Mouse (Mus musculus) neural tube, embryonic 12.5 days (tissue): ENCODE data around the gene Nr1d2. TPM values are rescaled to one million over a fixed set of nuclear protein-coding genes. Genes with fewer than 3 reads are reported as not detected.
"Not testable (repeated sequence)": the region's sequence is repeated elsewhere in the genome, so short reads cannot be mapped to it uniquely, and the experiment has no call there.

Source experiments
- ATAC-seq: fragments of 200-750 bp; cut with Nextera tagmentation; 2 replicates; pipeline ENCODE4 v1.8.0; 2017; ENCODE audit warnings: low read depth, mild to moderate bottlenecking, moderate TSS enrichment, moderate library complexity; ENCODE audit not compliant: low FRiP score
- H3K27ac ChIP-seq: fragments of 300-500 bp; sonication (generic); 2 replicates; pipeline ENCODE4 v1.5.1; 2016
- H3K27me3 ChIP-seq: fragments of 300-500 bp; sonication (generic); replicated peaks from 2 replicates; pipeline ENCODE4 v1.6.1; 2016; ENCODE audit warnings: mild to moderate bottlenecking
- H3K36me3 ChIP-seq: fragments of 300-500 bp; sonication (generic); 2 replicates; pipeline ENCODE4 v1.6.1; 2016; ENCODE audit warnings: mild to moderate bottlenecking
- H3K4me1 ChIP-seq: fragments of 300-500 bp; sonication (generic); 2 replicates; pipeline ENCODE4 v1.6.1; 2016
- H3K4me2 ChIP-seq: fragments of 300-500 bp; sonication (generic); replicated peaks from 2 replicates; pipeline ENCODE4 v1.6.1; 2016; ENCODE audit warnings: mild to moderate bottlenecking
- H3K4me3 ChIP-seq: fragments of 300-500 bp; sonication (generic); 2 replicates; pipeline ENCODE4 v1.5.1; 2016
- H3K9ac ChIP-seq: fragments of 300-500 bp; sonication (generic); 2 replicates; pipeline ENCODE4 v1.6.1; 2016; ENCODE audit warnings: mild to moderate bottlenecking
- H3K9me3 ChIP-seq: fragments of 300-500 bp; sonication (generic); 2 replicates; pipeline ENCODE4 v1.6.1; 2016; ENCODE audit warnings: mild to moderate bottlenecking
- WGBS: fragments of 180-500 bp; shearing (Covaris S2); methylation state at CpG from one replicate; pipeline ENCODE4 v1.1.7; 2016; 5-methylcytosine and 5-hydroxymethylcytosine counted together
- polyA plus RNA-seq: library from polyadenylated mRNA; unstranded; fragments of >200 nt; fragmentation: Nextera tagmentation; extraction: Ambion mirVana; gene quantifications from 2 replicates; pipeline ENCODE4 v1.2.1, GENCODE M21; 2016

Gene Nr1d2
- polyA plus RNA-seq, 1 experiment from 2014 or later: 4.8 TPM

DNA sequence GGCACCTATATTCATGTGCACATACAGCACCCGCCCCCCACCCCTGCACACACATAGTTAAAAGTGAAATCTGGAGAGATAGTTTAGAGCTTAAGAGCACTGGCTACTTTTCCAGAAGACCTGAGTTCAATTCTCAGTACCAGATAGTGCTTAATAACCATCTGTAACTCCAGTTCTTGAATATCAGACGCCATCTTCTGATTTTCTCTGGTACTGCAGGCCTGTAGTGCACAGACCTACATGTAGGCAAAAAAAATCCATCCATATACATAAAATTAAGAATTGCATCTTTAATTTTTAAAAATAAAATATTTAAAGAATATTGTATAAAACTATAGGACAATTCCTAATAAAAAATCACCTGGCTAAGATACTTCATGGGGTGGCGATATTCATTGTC lies 22.3 kb upstream of the Nr1d2 start:
- Histone ChIP-seq H3K27ac (no peak overlapping the region), H3K9ac (no peak overlapping the region), H3K9me3 (no peaks in the 10 kb centered on the region), H3K4me3 (no peak overlapping the region), H3K36me3 (peaks cover 9% of the 10 kb centered on the region; the same call in 1 of the 2 replicates), H3K4me1 (no peaks in the 10 kb centered on the region), H3K4me2 (no peak overlapping the region), H3K27me3 (no peaks in the 10 kb centered on the region)
- ATAC-seq: no peak
- WGBS: 84% methylated on average over 3 of the region's 3 CpGs

DNA sequence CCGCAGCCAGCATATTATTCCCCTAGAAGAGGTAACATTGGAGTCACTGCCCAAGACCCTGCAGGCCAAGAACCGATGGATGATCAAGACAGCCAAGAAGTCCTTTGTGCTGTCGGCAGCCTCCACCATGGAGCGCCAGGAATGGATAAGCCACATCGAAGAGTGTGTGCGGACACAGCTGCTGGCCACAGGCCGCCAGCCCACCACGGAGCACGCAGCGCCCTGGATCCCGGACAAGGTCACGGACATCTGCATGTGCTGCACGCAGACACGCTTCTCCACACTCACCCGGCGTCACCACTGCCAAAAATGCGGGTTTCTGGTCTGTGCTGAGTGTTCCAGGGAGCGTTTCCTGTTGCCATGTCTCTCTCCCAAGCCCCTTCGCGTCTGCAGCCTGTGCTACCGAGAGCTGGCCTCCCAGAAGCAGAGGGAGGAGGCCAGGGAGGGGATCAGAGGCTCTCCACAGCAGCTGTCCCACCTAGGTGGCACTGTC lies 3.8 kb upstream of the Nr1d2 start:
- ATAC-seq: no peak
- H3K36me3 ChIP-seq: no peaks in the 10 kb centered on the region
- H3K9ac ChIP-seq: no peak overlapping the region
- 89% methylated on average over 21 of the region's 21 CpGs for WGBS
- no peaks in the 10 kb centered on the region for H3K4me1 ChIP-seq
- no peak overlapping the region for H3K4me3 ChIP-seq
- no peak overlapping the region for H3K4me2 ChIP-seq
- no peaks in the 10 kb centered on the region for H3K9me3 ChIP-seq
- no peak overlapping the region for H3K27ac ChIP-seq
- no peaks in the 10 kb centered on the region for H3K27me3 ChIP-seq

DNA sequence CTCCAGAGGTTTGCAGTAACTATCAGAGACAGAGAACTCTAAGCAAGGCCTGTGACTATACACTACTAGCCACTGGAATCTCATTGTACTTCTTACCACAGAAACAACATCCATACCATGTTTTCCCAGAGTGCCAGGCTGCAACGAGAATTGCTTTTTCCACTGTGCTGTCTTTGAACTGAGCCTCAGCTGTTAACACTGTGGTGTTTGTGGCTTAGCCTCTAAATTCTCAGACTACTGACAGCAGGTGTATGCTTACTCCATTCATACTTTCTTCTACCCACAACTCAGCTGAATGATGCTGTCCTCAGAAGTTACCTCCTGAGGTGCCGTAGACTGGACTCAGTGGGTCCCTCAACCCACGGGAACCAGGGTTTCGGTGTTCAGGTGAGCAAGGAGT lies 2.9 kb upstream of the Nr1d2 start:
- WGBS: 92% methylated on average over 4 of the region's 4 CpGs
- no peaks in the 10 kb centered on the region for H3K27me3 ChIP-seq
- no peak overlapping the region for H3K4me3 ChIP-seq
- no peak for ATAC-seq
- H3K27ac ChIP-seq: no peak overlapping the region
- H3K36me3 ChIP-seq: no peaks in the 10 kb centered on the region
- no peaks in the 10 kb centered on the region for H3K9me3 ChIP-seq
- H3K9ac ChIP-seq: no peak overlapping the region
- H3K4me1 ChIP-seq: no peaks in the 10 kb centered on the region
- no peak overlapping the region for H3K4me2 ChIP-seq

DNA sequence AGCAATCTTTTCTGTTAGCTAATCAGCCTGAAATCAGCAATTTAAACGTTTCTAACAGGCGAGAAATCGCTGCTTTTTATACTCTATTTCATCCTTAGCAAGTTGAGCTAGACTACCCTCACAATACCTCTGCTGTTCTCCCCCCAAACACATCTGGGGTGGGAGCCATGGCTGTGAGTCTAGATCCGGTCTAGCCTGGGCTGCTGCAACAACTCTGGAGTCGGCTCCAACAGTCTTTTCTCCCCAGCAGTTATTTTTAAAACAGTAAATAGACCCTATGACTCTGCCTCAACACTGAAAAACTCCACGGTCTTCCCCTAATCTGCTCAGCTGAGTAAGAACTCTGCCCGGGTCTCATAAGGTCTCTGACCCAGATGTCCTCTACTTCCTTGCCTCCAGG lies 1.2 kb upstream of the Nr1d2 start:
- Histone ChIP-seq H3K4me2 (no peak overlapping the region), H3K36me3 (no peaks in the 10 kb centered on the region), H3K4me1 (no peaks in the 10 kb centered on the region), H3K27ac (no peak overlapping the region), H3K9me3 (no peaks in the 10 kb centered on the region), H3K4me3 (no peak overlapping the region), H3K27me3 (no peaks in the 10 kb centered on the region), H3K9ac (no peak overlapping the region)
- 71% methylated on average over 7 of the region's 7 CpGs for WGBS
- no peak for ATAC-seq

DNA sequence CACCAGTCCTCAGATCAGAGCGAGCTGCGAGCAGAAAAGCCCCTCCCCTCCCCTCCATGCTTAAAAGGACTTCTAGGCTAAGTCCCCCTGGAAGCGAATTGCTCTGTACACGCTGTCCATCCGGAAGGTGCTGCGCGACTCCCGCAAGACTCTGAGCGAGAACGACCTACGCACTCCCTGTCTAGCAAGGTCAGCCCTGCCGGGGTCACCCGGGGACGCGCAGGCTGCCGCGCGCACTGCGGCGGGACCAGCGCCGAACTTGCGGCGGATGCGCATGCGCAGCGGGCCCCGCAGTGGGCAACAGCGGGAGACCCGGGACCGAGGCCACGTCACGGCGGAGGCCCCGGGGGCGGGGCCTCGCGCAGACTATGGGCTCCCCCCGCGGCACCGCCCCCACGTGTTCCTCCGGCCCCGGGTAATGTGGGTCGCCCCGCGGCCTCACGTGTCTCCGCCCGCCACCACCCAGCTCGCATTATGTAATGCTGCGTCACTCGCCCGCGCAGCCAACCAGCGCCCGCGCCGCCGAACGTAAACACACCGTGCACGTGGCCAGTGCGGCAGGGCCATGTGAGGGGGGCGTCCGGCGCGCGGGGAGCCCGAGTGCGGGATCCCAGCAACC lies 687 bp downstream of the Nr1d2 start:
- Histone ChIP-seq H3K4me2 (peak overlapping the region; percentile 73), H3K27ac (peak overlapping the region; percentile 39; the same call in 1 of the 2 replicates), H3K9me3 (no peaks in the 10 kb centered on the region), H3K4me1 (no peaks in the 10 kb centered on the region), H3K9ac (peak overlapping the region; percentile 63), H3K36me3 (no peaks in the 10 kb centered on the region), H3K4me3 (peak overlapping the region; percentile 79), H3K27me3 (no peaks in the 10 kb centered on the region)
- peak; percentile 96 for ATAC-seq
- under 1% methylated on average over 61 of the region's 71 CpGs for whole genome bisulfite sequencing

DNA sequence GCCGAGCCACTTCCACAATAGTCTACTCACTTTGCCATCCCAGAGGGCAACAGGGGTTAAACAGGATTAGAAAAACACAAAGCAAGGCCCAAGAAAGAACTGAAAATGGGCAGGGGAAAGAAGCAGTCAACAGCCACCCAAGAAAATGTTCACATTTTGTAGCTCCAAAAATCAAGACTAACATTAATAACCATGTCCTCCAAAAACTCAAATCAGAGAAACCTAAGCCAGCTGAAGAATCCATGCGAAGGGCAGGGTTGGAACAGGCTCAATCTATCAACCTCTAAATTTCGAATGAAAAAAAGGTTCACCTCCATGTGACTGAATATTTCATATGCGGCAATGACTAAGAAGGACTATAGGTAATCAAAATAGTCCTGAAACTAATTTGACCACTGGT lies 1.5 kb downstream of the Nr1d2 start:
- no peak for ATAC-seq
- no peak overlapping the region for H3K4me3 ChIP-seq

DNA sequence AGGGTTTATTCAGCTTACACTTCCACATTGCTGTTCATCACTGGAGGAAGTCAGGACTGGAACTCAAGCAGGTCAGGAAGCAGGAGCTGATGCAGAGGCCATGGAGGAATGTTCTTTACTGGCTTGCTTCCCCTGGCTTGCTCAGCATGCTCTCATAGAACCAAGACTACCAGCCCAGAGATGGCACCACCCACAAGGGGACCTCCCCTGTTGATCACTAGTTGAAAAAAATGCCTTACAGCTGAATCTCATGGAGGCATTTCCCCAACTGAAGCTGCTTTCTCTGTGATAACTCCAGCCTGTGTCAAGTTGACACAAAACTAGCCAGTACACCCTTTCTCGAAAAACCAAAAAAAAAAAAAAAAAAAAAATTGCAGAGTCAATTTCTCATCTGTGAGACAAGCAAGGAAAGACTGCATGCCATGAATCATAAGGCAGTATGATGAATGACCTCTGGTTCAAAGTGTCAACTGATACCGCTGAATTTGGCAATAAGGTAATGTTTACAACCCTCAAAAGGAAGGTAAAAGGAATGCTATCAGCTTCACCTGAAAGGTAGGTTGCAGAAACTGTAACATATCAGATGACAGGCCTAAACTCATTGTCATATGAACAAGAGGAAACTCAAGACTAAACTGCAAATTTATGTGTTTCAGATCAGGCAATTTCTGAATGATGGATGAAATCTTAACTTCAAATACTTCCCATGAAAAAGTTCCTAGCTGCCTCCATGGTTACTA lies 2.3 kb downstream of the Nr1d2 start:
- not testable (repeated sequence) for ATAC-seq, H3K27ac ChIP-seq, H3K4me2 ChIP-seq, H3K9me3 ChIP-seq, H3K4me1 ChIP-seq, H3K4me3 ChIP-seq, H3K9ac ChIP-seq, H3K27me3 ChIP-seq, H3K36me3 ChIP-seq
- 90% methylated on average over 2 of the region's 2 CpGs for WGBS

More for the DNA sequence above, 1.5 kb downstream of the Nr1d2 start:
- Histone ChIP-seq H3K9ac (no peak overlapping the region), H3K27ac (no peak overlapping the region), H3K4me1 (no peaks in the 10 kb centered on the region), H3K36me3 (no peaks in the 10 kb centered on the region), H3K27me3 (no peaks in the 10 kb centered on the region), H3K9me3 (no peaks in the 10 kb centered on the region), H3K4me2 (peak overlapping the region; percentile 73)
- WGBS: 72% methylated on average over 4 of the region's 4 CpGs

DNA sequence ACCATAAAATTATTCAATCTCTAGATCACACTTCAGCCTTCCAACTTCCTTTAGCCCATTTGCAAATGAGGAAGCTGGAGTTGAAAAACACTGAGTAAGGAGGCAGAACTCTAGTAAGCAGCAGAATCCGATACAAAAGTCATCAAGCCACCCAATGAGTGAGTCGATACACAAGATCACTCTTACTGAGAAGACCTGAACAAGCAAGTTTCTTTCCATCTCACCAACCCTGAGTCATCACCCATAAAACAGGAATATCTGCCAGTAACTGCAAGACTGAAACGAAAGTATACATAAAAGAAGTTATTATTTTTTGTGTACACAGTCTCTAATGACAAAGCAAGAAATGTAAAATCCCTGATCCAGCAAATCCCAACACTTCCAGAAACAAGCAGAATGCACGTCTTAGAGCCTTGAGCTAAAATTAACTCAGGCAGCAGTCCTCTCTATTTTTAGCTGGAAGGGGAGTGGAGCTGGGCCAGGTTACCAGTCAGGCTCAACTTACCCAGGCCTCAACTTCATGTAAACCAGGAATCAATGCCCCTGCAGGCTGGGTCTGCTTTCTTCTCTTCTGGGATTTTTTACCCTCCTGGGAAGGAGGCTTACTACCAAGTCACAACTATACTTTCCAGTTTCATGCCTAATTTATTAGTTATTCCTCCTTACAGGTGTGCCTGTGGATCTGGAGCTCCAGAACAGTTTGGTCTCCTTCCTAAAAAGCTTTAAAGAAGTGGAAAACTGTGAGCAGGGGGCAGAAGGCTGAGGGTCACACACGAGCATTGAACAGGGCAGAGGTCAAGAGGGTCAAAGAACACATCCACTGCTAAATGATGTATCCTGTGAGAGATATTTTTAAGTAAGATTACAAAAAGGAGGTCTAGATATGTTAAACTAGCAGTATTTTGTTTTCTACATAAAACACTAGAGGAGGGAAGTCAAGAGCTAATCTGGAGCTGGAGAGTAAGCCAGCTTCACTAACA lies 4.7 kb downstream of the Nr1d2 start:
- Histone ChIP-seq H3K4me1 (no peaks in the 10 kb centered on the region), H3K4me2 (no peak overlapping the region), H3K27ac (no peak overlapping the region), H3K27me3 (no peaks in the 10 kb centered on the region), H3K9ac (no peak overlapping the region), H3K36me3 (no peaks in the 10 kb centered on the region), H3K9me3 (no peaks in the 10 kb centered on the region), H3K4me3 (no peak overlapping the region)
- no peak for ATAC-seq
- 72% methylated on average over 5 of the region's 5 CpGs for WGBS

DNA sequence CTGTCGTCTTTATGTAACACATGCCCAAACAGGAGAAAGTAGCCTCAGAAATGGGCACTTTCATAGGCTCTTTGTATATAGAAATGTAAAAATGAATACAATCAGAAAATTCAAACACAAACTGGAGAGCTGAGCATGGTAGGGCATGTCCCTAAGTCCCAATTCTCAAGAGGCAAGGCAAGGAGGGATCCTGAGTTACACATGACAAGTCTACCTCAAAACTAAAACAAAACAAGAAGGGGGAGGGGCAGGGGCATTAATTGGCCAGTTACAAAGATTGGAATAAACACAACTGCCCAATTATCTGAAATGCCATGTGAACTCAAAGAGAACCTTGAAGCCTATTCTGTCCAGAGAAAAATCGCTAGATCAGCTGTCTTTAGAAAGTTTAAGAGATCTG lies 5.9 kb downstream of the Nr1d2 start:
- Histone ChIP-seq H3K27me3 (no peaks in the 10 kb centered on the region), H3K27ac (no peak overlapping the region), H3K4me2 (no peak overlapping the region), H3K36me3 (no peaks in the 10 kb centered on the region), H3K9me3 (no peaks in the 10 kb centered on the region), H3K9ac (no peak overlapping the region), H3K4me3 (no peak overlapping the region), H3K4me1 (no peaks in the 10 kb centered on the region)
- 92% methylated on average over 2 of the region's 2 CpGs for WGBS
- ATAC-seq: no peak

DNA sequence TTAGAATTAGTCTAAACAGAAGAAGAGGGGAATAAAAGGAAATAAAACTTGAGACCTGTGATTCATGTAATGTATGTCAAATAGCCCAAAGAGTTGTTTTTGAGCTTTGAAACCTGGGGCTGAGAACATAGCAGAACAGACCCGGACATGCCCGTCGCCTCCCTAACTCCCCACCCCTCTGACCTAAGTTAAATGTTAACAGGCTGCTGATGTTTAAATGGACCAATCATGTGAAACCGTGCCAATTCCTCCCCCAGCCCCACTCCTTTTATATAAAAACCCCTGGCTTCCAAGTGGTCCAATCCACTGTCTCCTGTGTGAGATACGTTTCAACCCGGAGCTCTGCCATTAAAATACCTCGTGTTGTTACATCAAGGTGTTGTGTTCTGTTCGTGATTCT lies 7.1 kb downstream of the Nr1d2 start:
- not testable (repeated sequence) for H3K4me1 ChIP-seq, H3K9ac ChIP-seq, H3K27me3 ChIP-seq, ATAC-seq, H3K36me3 ChIP-seq, H3K27ac ChIP-seq, H3K4me3 ChIP-seq, H3K4me2 ChIP-seq, H3K9me3 ChIP-seq
- 93% methylated on average over 8 of the region's 8 CpGs for WGBS

DNA sequence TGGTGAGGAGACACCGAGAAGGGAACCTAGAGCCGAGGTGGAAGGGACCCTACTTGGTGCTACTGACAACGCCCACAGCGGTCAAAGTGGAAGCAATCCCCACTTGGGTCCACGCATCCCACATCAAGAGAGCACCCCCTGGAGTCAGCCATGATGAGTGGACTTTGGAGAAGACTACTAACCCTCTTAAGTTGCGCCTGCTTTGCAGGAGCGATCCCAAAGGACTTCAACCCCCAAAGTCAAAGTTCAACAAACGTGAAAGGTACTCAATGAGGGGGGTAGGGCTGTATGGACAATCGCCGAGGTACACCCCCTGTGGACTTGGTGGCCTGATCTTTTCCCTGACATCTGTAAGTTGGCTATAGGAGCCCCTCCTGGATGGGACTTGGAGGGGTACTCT lies 9.2 kb downstream of the Nr1d2 start:
- not testable (repeated sequence) for H3K27me3 ChIP-seq, H3K4me1 ChIP-seq, H3K27ac ChIP-seq, H3K36me3 ChIP-seq, H3K4me3 ChIP-seq, ATAC-seq, H3K9me3 ChIP-seq, H3K4me2 ChIP-seq, H3K9ac ChIP-seq
- 94% methylated on average over 10 of the region's 10 CpGs for WGBS

DNA sequence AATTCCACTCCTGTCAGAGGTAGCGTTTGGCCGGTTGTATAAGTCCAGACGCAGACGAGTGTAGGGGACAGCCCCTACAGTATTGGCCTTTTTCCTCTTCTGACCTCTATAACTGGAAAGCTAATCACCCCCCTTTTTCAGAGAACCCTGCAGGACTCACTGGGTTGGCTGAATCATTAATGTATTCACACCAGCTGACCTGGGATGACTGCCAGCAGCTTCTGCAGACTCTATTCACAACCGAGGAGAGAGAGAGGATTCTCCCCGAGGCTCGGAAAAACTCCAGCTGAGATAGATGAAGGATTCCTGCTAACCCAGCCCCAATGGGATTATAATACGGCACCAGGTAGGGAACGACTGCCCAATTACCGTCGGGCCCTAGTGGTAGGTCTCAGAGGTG lies 12.7 kb downstream of the Nr1d2 start:
- H3K4me2 ChIP-seq, H3K9me3 ChIP-seq, H3K27ac ChIP-seq, H3K27me3 ChIP-seq, H3K9ac ChIP-seq, H3K4me3 ChIP-seq, ATAC-seq, H3K36me3 ChIP-seq, H3K4me1 ChIP-seq: not testable (repeated sequence)
- WGBS: 73% methylated on average over 11 of the region's 11 CpGs
